Mouse (Mus musculus) midbrain, postnatal 0 days (tissue): ENCODE results near the gene Insl3. TPM values are rescaled to one million over a fixed set of nuclear protein-coding genes. Genes with fewer than 3 reads are reported as not detected.

Experiments used
- ATAC-seq: fragments of 200-750 bp; cut with Nextera tagmentation; 2 replicates; pipeline ENCODE4 v1.8.0; 2017; ENCODE audit warnings: moderate number of reproducible peaks, mild to moderate bottlenecking, moderate TSS enrichment, moderate library complexity; ENCODE audit not compliant: low FRiP score
- DNase-seq: peaks from one replicate; pipeline ENCODE4 v3.0.0-alpha.2; 2015; ENCODE audit warnings: low spot score
- H3K27ac ChIP-seq: fragments of 300-500 bp; sonication (generic); 2 replicates; pipeline ENCODE4 v1.5.1; 2014; ENCODE audit warnings: low read depth, mild to moderate bottlenecking, low read length, mixed read lengths
- H3K27me3 ChIP-seq: fragments of 300-500 bp; sonication (generic); 2 replicates; pipeline ENCODE4 v1.6.1; 2014; ENCODE audit warnings: low read length, control low read depth, mixed read lengths; ENCODE audit not compliant: insufficient read depth
- H3K36me3 ChIP-seq: fragments of 300-500 bp; sonication (generic); 2 replicates; pipeline ENCODE4 v1.6.1; 2014; ENCODE audit warnings: low read length, control low read depth, mixed read lengths; ENCODE audit not compliant: insufficient read depth
- H3K4me1 ChIP-seq: fragments of 300-500 bp; sonication (generic); 2 replicates; pipeline ENCODE4 v1.6.1; 2014; ENCODE audit warnings: mild to moderate bottlenecking, control low read depth, antibody characterized with exemption, low read length, mixed read lengths; ENCODE audit not compliant: insufficient read depth
- H3K4me2 ChIP-seq: fragments of 300-500 bp; sonication (generic); 2 replicates; pipeline ENCODE4 v1.6.1; 2014; ENCODE audit warnings: low read depth, mild to moderate bottlenecking, low read length, mixed read lengths; ENCODE audit not compliant: poor library complexity, severe bottlenecking
- H3K4me3 ChIP-seq: fragments of 300-500 bp; sonication (generic); 2 replicates; pipeline ENCODE4 v1.5.1; 2014; ENCODE audit warnings: low read depth, mild to moderate bottlenecking, low read length, moderate library complexity
- H3K9ac ChIP-seq: fragments of 300-500 bp; sonication (generic); replicated peaks from 2 replicates; pipeline ENCODE4 v1.6.1; 2014; ENCODE audit warnings: mild to moderate bottlenecking, low read length, moderate library complexity, mixed read lengths; ENCODE audit not compliant: poor library complexity, severe bottlenecking
- H3K9me3 ChIP-seq: fragments of 300-500 bp; sonication (generic); 2 replicates; pipeline ENCODE4 v1.6.1; 2016; ENCODE audit warnings: low read length, control low read depth
- CTCF ChIP-seq: IDR thresholded peaks from 2 replicates; pipeline ENCODE4 v1.5.1; 2016; ENCODE audit warnings: antibody characterized with exemption, mild to moderate bottlenecking
- WGBS: fragments of 180-500 bp; shearing (Covaris S2); extraction: QIAGEN DNeasy Blood & Tissue Kit; methylation state at CpG from one replicate; pipeline ENCODE4 v1.1.7; 2014; 5-methylcytosine and 5-hydroxymethylcytosine counted together
- polyA plus RNA-seq: library from polyadenylated mRNA; unstranded; fragments of >200 nt; fragmentation: Nextera tagmentation; extraction: Ambion mirVana; gene quantifications from 2 replicates; pipeline ENCODE4 v1.2.1, GENCODE M21; 2015
- total RNA-seq: library from RNA; depleted of rRNA; stranded (reverse); fragments of >200 nt; gene quantifications from 2 replicates; pipeline ENCODE4 v1.2.3, GENCODE M21; 2014

Gene Insl3
- total and polyA plus RNA-seq, 2 experiments from 2014 or later = 1.2 TPM; not detected in 1

DNA sequence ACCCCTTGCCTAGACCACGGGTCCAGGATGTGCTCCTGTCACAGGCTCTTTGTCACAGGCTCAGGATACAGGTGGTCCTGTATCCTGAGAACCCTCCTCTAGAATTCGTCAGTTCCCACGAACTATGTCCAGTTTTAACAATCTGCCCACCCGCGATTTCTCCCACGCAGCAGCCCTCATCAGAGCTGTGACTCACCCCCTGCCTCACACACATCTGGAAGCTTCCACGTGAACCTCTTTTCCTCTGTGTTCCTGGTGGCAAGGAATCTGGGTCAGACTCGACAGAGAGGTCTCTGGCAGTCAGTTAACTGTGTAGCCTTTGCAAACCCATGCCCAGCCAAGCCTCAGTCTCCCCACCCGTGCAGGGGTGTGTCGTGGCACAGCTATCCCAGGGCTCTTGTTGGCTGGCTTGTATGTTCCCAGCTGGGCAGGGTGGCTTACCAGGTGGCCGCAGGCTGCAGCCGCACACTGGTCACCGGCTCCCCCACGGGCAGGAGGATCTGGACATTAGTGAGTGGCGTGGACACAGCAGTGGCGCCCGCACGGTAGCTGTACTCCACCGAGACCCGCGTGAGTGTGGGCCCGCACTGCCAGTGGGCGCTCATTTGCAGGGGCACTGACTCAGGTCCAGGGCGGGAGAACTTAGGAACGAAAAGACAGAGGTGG, 20.3 kb downstream of the Insl3 start:
- Histone ChIP-seq H3K9me3 (no peaks in the 10 kb centered on the region), H3K4me1 (0 out of 2 replicates have a peak, but pooled peaks cover 5% of the 10 kb centered on the region), H3K27ac (no peak overlapping the region), H3K9ac (no peak overlapping the region), H3K36me3 (peaks cover 24% of the 10 kb centered on the region), H3K4me3 (no peak overlapping the region), H3K4me2 (peak overlapping the region; percentile 36; the same call in 1 of the 2 replicates), H3K27me3 (no peaks in the 10 kb centered on the region)
- no peak for TF ChIP-seq CTCF
- ATAC-seq (peak; percentile 42; the same call in 1 of the 2 replicates), DNase-seq (no peak)
- 43% methylated on average over 25 of the region's 25 CpGs for WGBS

DNA sequence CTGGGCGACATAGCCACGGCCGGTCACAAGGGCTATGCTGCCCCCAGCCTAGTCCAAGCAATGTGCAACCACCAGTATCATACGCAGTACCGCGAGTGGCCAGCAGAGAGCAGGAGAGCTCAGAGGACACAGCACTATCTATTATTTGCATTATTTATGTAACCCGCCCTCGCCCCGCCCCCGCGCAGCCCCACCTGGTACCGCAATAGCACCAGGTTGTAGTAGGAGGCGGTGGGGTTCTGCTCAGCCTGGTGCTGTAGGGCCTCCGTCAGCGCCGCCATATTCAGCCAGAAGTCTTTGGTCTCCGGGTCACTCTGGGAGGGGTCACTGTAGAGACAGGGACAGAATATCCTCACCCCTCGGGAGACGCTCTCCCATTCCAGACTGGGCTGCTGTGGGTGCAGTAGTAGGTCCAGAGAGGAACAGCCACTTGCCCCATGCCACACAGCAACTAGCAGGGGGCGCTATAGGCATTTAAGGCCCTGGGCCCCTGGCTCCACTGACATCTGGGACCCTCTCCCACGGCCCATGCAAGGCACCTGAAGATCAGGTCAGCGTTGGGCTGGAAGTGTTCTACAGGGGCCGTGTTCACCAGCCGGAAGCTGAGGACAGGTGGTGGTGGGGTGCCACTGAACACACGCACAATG, 20.9 kb downstream of the Insl3 start:
- peak; percentile 81 for ATAC-seq
- Histone ChIP-seq H3K27ac (no peak overlapping the region), H3K4me1 (0 out of 2 replicates have a peak, but pooled peaks cover 5% of the 10 kb centered on the region), H3K4me2 (peak overlapping the region; percentile 36), H3K9me3 (no peaks in the 10 kb centered on the region), H3K4me3 (no peak overlapping the region), H3K9ac (no peak overlapping the region), H3K27me3 (no peaks in the 10 kb centered on the region), H3K36me3 (peaks cover 28% of the 10 kb centered on the region)
- DNase-seq = peak; percentile 82
- WGBS = 16% methylated on average over 25 of the region's 25 CpGs
- peak; percentile 81 for TF ChIP-seq CTCF

DNA sequence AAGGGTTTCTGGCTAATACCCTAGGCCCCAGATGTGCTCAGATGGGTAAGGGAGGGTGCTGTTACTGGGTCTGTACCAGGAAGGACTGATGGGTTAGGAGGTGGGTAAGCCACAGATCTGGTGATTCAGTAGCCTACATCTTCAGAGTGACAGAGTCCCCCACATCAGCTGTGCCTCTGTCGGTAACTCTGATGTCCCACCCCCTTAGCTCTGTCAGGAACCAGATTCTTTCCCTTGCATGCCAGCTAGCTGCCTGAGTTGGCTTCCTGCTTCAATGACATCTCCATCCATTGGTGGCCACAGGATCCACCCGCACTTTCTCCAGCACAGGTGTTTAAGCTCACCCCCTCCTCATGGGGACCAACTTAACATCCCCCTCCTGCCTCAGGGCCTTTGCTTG, 22.6 kb downstream of the Insl3 start:
- Histone ChIP-seq H3K4me1 (0 out of 2 replicates have a peak, but pooled peaks cover 5% of the 10 kb centered on the region), H3K9ac (no peak overlapping the region), H3K27ac (no peak overlapping the region), H3K27me3 (no peaks in the 10 kb centered on the region), H3K4me3 (no peak overlapping the region), H3K9me3 (no peaks in the 10 kb centered on the region), H3K36me3 (peaks cover 32% of the 10 kb centered on the region), H3K4me2 (no peak overlapping the region)
- no peak for TF ChIP-seq CTCF
- WGBS = 85% methylated on average over 2 of the region's 2 CpGs
- DNase-seq (no peak), ATAC-seq (no peak)

DNA sequence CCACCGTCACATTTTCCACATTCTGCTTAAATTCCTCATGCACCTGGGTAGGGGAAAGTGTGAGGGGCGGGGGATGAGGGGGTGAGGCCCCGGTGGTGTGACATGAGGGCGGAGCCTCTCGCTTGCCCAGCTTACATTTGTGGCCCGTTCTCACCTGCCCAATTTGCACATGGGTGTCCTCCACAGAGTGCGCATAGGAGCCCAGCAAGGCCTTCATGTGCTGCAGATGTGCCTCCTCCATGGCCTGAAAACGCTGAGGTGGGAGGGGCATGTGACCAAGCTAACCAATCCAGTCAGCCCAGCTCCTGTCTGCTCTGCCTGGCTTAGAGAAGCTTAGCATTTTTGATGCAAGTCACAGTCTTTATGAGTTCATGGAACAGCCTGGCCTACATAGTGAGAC, 26.5 kb downstream of the Insl3 start:
- no peak for ATAC-seq
- Histone ChIP-seq H3K27me3 (no peaks in the 10 kb centered on the region), H3K27ac (no peak overlapping the region), H3K4me3 (no peak overlapping the region), H3K4me1 (peaks cover 21% of the 10 kb centered on the region), H3K9me3 (no peaks in the 10 kb centered on the region), H3K4me2 (no peak overlapping the region), H3K9ac (no peak overlapping the region), H3K36me3 (peaks cover 38% of the 10 kb centered on the region)
- TF ChIP-seq CTCF = no peak
- 59% methylated on average over 8 of the region's 8 CpGs for WGBS
- no peak for DNase-seq

DNA sequence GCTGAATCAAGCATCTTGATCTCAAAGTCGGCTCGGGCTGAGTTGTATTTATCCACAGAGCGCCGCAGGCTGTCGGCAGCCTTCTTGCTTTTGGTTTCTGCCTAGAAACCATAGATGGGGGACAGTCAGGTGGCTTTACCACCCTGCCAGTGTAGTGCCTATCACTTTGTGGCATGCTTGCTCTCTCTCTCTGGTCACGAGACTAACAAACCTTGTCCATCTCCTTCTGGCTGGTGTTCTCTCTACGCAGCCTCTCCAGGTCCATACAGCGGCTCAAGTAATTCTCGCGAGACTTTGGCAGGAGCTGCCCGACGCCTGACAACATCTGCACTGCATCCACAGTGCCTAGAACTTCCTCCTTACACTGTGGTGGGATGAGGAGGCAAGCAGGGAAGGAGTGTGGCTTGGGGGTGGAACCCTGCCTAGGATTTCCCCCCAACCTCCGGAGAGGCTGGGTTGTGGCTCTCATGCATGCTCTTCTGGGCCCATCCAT, 27.6 kb downstream of the Insl3 start:
- no peaks in the 10 kb centered on the region for H3K27me3 ChIP-seq
- ATAC-seq = no peak
- H3K4me3 ChIP-seq = no peak overlapping the region
- WGBS = 89% methylated on average over 13 of the region's 13 CpGs
- no peak overlapping the region for H3K4me2 ChIP-seq
- no peaks in the 10 kb centered on the region for H3K9me3 ChIP-seq
- no peak for DNase-seq
- peaks cover 30% of the 10 kb centered on the region for H3K36me3 ChIP-seq
- TF ChIP-seq CTCF = no peak
- no peak overlapping the region for H3K27ac ChIP-seq
- H3K4me1 ChIP-seq = peaks cover 24% of the 10 kb centered on the region
- no peak overlapping the region for H3K9ac ChIP-seq

DNA sequence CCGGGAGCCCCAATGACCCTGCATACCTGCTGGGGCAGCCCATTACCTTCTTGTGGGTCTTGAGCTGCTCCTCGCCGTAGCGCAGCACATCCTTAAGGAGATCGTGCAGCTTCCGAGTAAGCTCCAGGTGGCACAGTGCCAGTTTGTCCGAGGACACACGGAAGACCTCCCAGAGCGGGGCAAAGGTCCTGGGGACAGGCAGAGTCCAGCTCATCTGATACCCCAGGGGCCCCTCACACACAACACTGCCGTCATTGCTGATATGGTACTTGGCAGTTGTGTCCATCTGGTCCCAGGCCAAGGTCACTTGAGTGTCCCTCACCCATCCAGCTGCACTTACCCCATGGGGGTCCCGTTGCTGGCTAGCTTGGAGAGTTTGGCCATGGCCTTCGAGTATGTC, 28.1 kb downstream of the Insl3 start:
- Histone ChIP-seq H3K4me2 (no peak overlapping the region), H3K36me3 (peaks cover 25% of the 10 kb centered on the region), H3K4me1 (peaks cover 24% of the 10 kb centered on the region), H3K9ac (no peak overlapping the region), H3K27me3 (no peaks in the 10 kb centered on the region), H3K4me3 (no peak overlapping the region), H3K9me3 (no peaks in the 10 kb centered on the region), H3K27ac (no peak overlapping the region)
- ATAC-seq (no peak), DNase-seq (no peak)
- no peak for TF ChIP-seq CTCF
- WGBS = 83% methylated on average over 12 of the region's 12 CpGs
